Mouse (Mus musculus) midbrain, embryonic 16.5 days (tissue): ENCODE data around the gene Ptpn7. TPM values are rescaled to one million over a fixed set of nuclear protein-coding genes. Genes with fewer than 3 reads are reported as not detected.
"Not testable (repeated sequence)": the region's sequence is repeated elsewhere in the genome, so short reads cannot be mapped to it uniquely, and the experiment has no call there.

ENCODE experiments used
- ATAC-seq: fragments of 200-750 bp; cut with Nextera tagmentation; 2 replicates; pipeline ENCODE4 v1.8.0; 2017; ENCODE audit warnings: moderate TSS enrichment
- H3K27ac ChIP-seq: fragments of 300-500 bp; sonication (generic); 2 replicates; pipeline ENCODE4 v1.5.1; 2014; ENCODE audit warnings: mild to moderate bottlenecking, low read length, mixed read lengths
- H3K27me3 ChIP-seq: fragments of 300-500 bp; sonication (generic); 2 replicates; pipeline ENCODE4 v1.6.1; 2014; ENCODE audit warnings: low read depth, low read length, mixed read lengths; ENCODE audit not compliant: control insufficient read depth, insufficient read depth
- H3K36me3 ChIP-seq: fragments of 300-500 bp; sonication (generic); 2 replicates; pipeline ENCODE4 v1.6.1; 2014; ENCODE audit warnings: mild to moderate bottlenecking, low read length, moderate library complexity, mixed read lengths; ENCODE audit not compliant: control insufficient read depth, insufficient read depth
- H3K4me1 ChIP-seq: fragments of 300-500 bp; sonication (generic); 2 replicates; pipeline ENCODE4 v1.6.1; 2014; ENCODE audit warnings: mild to moderate bottlenecking, low read length, mixed read lengths; ENCODE audit not compliant: control insufficient read depth, insufficient read depth
- H3K4me2 ChIP-seq: fragments of 300-500 bp; sonication (generic); 2 replicates; pipeline ENCODE4 v1.6.1; 2014; ENCODE audit warnings: mild to moderate bottlenecking, low read length, mixed read lengths
- H3K4me3 ChIP-seq: fragments of 300-500 bp; sonication (generic); 2 replicates; pipeline ENCODE4 v1.5.1; 2014; ENCODE audit warnings: low read depth, mild to moderate bottlenecking, low read length, moderate library complexity, mixed read lengths
- H3K9ac ChIP-seq: fragments of 300-500 bp; sonication (generic); 2 replicates; pipeline ENCODE4 v1.6.1; 2014; ENCODE audit warnings: low read depth, low read length, mixed read lengths
- H3K9me3 ChIP-seq: fragments of 300-500 bp; sonication (generic); replicated peaks from 2 replicates; pipeline ENCODE4 v1.6.1; 2014; ENCODE audit warnings: mild to moderate bottlenecking, low read length, mixed read lengths; ENCODE audit not compliant: control insufficient read depth, poor library complexity, severe bottlenecking
- WGBS: fragments of 180-500 bp; shearing (Covaris S2); extraction: QIAGEN DNeasy Blood & Tissue Kit; methylation state at CpG from one replicate; pipeline ENCODE4 v1.1.7; 2014; 5-methylcytosine and 5-hydroxymethylcytosine counted together
- polyA plus RNA-seq: library from polyadenylated mRNA; unstranded; fragments of >200 nt; fragmentation: Nextera tagmentation; extraction: Ambion mirVana; gene quantifications from 2 replicates; pipeline ENCODE4 v1.2.1, GENCODE M21; 2015

The Ptpn7 gene
- polyA plus RNA-seq, 1 experiment from 2014 or later, result 0.11 TPM

- not testable (repeated sequence) for H3K4me2 ChIP-seq, H3K4me3 ChIP-seq, H3K9me3 ChIP-seq, H3K9ac ChIP-seq, H3K4me1 ChIP-seq, H3K36me3 ChIP-seq, H3K27ac ChIP-seq, H3K27me3 ChIP-seq, ATAC-seq
- 78% methylated on average over 5 of the region's 5 CpGs for WGBS
Measured at GRCm38 (mm10) chr1:135194335-135194734, 61.8 kb downstream of the Ptpn7 start.

Other genes starting within 250 kb of the Ptpn7 start
- 13.6 and 13.7 TPM in 2 replicates for gene Ppp1r12b, start 176.8 kb upstream of the Ptpn7 start, polyA plus RNA-seq
- gene Ube2t, start 170.1 kb upstream of the Ptpn7 start, polyA plus RNA-seq, result 9.7 and 10.6 TPM in 2 replicates
- gene Lgr6, start 27.4 kb upstream of the Ptpn7 start, polyA plus RNA-seq, result 1.1 and 1.2 TPM in 2 replicates
- gene Arl8a, start 14.1 kb downstream of the Ptpn7 start, polyA plus RNA-seq, result 390 and 409 TPM in 2 replicates
- gene Gpr37l1, start 35.0 kb downstream of the Ptpn7 start, polyA plus RNA-seq, result 1.1 and 2.7 TPM in 2 replicates
- gene Elf3, start 125.9 kb downstream of the Ptpn7 start, polyA plus RNA-seq, result 0.35 TPM in 1 of 2 replicates, not detected in the other
- gene Rnpep, start 151.4 kb downstream of the Ptpn7 start, polyA plus RNA-seq, result 102 and 107 TPM in 2 replicates
- 149 and 155 TPM in 2 replicates for gene Timm17a, start 181.1 kb downstream of the Ptpn7 start, polyA plus RNA-seq
- 0.40 and 0.41 TPM in 2 replicates for gene Lmod1, start 192.1 kb downstream of the Ptpn7 start, polyA plus RNA-seq
- gene Shisa4, start 242.5 kb downstream of the Ptpn7 start, polyA plus RNA-seq, result 109 and 119 TPM in 2 replicates